Mouse (Mus musculus) olfactory bulb, adult 2 months (tissue): ENCODE measurements around the gene Chrnd.

ENCODE experiments used
- CTCF ChIP-seq: fragments of 200-500 bp; IDR thresholded peaks from 2 replicates; pipeline ENCODE4 v1.5.1; 2012; ENCODE audit warnings: low read depth, mild to moderate bottlenecking, low read length, moderate library complexity; ENCODE audit not compliant: insufficient read depth
- POLR2A ChIP-seq: fragments of 200-500 bp; IDR thresholded peaks from 2 replicates; pipeline ENCODE4 v1.6.1; 2012; ENCODE audit warnings: mild to moderate bottlenecking, low read depth, low read length, moderate library complexity; ENCODE audit not compliant: insufficient read depth

DNA sequence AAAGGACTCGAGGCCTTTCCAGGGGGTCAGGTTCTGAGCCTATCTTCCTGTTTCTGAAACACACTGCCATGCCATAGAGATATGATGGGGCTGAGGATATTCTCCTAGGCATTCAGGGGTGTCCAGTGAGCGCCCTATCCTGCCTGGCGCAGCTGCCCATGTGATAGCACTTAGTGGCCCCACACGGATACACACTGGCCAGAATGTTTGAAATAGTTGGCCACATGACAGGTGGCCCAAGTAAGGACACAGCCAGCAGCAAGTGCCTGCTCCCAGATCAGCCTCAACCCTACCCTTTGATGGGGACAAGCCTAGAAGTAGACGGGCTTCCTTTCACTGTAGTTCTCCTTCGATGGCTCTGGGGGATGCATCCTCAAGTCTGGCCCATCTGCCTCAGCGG is 14.1 kb downstream of the Chrnd start, which contains the start of gene Chrng:
- TF ChIP-seq CTCF (no peak), POLR2A (no peak)
